Mouse (Mus musculus) left cerebral cortex, adult 2 months (tissue): ENCODE data around the gene Ccdc188. TPM values are rescaled to one million over a fixed set of nuclear protein-coding genes. Genes with fewer than 3 reads are reported as not detected.

Experiments used
- DNase-seq, 2 experiments: peaks; one replicate each; pipeline ENCODE4 v3.0.0; 2021 to 2022; ENCODE audit warnings: low spot score in 2 of 2, mixed read lengths in 1 of 2; ENCODE audit errors: extremely low spot score in 1 of 2
- H3K27ac ChIP-seq: fragments of 200-600 bp; 2 replicates; pipeline ENCODE4 v1.8.1; 2022
- H3K4me3 ChIP-seq: fragments of 200-600 bp; 2 replicates; pipeline ENCODE4 v1.8.1; 2022
- CTCF ChIP-seq: fragments of 200-600 bp; IDR thresholded peaks from 2 replicates; pipeline ENCODE4 v1.8.1; 2022; ENCODE audit warnings: antibody characterized with exemption, mild to moderate bottlenecking, moderate library complexity
- intact Hi-C: fragments of 180-260 bp; cut with DNase I; formaldehyde crosslinking; loops from one replicate; pipeline ENCODE4 v1.15.1; 2025
- total RNA-seq, 2 experiments: library from RNA; stranded (reverse); gene quantifications; 2 replicates each; pipeline ENCODE4 v1.2.3; 2021

Gene Ccdc188
- total RNA-seq, 2 experiments from 2014 or later = not detected

DNA sequence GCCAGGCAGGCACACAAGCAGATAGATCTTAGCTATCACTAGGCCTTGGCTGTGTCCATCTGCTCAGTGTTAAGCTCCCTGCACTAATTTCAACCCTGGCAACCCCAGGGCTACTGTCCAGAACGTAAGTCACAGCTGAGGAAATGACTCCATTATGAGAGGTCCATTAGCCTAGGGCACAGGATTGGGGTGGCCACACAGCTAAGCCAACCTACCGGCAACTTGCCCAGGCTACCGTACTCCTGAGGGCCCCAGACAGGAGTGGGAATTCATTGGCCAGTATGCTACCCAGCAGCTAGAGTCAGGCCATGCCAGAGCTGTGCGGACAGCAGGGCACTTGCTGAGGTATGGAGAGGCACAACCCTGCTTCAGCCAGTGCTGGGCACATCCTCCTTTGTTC lies 11.2 kb downstream of the Ccdc188 start:
- Histone ChIP-seq H3K4me3 (no peak overlapping the region; the same call in 1 of the 2 replicates), H3K27ac (peak overlapping the region; percentile 89)
- no peak for TF ChIP-seq CTCF
- intact Hi-C loops = no loop called here
- DNase-seq = peak in 1 of 2 experiments; percentile 15

DNA sequence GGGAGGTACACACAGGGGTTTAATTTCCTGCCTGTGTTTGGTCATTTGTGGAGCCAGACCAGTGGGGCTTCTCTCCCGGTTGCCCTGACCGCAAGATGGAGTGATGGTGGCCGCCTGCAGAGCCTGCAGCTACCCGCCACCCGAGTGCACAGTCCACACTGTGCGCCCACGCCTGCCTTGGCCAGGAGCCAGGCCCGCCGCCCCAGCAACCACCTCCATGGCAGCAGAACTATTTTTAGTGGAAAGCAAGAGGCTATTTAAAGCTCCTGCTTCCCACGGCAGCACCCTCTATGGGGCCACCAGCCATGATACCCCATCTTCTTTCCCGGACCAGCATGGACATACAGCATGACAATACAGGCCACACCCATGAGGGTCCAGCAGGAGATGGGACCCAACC lies 11.9 kb downstream of the Ccdc188 start:
- H3K27ac ChIP-seq = peak overlapping the region; percentile 89
- DNase-seq = peak; percentile 87 to 93
- intact Hi-C loops = loop anchor here (10.0 kb wide), 1 partner anchor 305 kb away; the partner anchor contains the start of gene Slc25a1
- peak overlapping the region; percentile 9 for H3K4me3 ChIP-seq
- TF ChIP-seq CTCF = no peak; the same call in 1 of the 2 replicates

DNA sequence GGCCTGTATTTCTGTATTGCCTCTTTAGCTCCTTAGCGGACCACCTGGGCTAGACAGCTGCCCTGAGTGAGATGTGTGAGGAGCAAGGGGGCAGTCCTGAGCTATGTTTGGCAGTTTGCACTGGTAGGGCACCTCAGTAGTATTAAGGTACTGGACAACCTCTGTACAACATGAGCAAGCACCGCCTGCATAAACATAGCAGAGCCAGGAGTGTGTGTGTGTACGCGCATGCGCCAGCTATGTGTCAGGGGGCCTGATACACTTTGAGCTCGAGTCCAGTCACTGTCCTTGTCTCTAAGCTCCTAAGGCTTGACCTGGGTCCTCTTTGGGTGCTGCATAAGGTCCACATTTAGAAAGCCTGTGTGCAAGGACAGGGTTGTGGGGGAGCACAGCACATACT lies 12.9 kb downstream of the Ccdc188 start:
- DNase-seq = no peak
- Histone ChIP-seq H3K27ac (peak overlapping the region; percentile 89), H3K4me3 (no peak overlapping the region; the same call in 1 of the 2 replicates)
- TF ChIP-seq CTCF = no peak
- intact Hi-C loops = loop anchor here (10.0 kb wide), 1 partner anchor 306 kb away; the partner anchor contains the start of gene Slc25a1

DNA sequence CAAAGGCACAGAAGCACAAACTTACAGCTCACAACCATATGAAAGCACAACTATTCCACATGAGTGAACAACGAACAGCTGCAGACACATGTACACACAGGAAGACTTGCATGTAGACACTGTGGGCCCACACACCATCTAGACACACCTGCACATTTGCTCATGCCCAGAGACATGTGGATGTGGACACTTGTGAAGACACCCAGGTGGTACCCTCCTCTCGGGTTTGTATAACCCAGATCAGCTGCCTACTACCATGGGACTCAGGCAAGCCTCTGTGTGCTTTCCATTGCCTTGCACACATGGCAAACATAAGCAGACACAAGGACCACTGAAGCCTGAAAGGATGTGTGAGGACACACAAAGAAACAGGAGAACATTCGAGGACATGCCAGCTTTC lies 13.4 kb downstream of the Ccdc188 start:
- Histone ChIP-seq H3K27ac (peak overlapping the region; percentile 89), H3K4me3 (no peak overlapping the region)
- intact Hi-C loops = loop anchor here (10.0 kb wide), 1 partner anchor 306 kb away; the partner anchor contains the start of gene Slc25a1
- DNase-seq = no peak
- TF ChIP-seq CTCF = no peak

GRCm38 (mm10) chr16:18231451-18231850 lies 13.8 kb downstream of the Ccdc188 start:
- TF ChIP-seq CTCF = no peak
- intact Hi-C loops = loop anchor here (10.0 kb wide), 1 partner anchor 307 kb away; the partner anchor contains the start of gene Slc25a1
- DNase-seq = no peak
- Histone ChIP-seq H3K4me3 (no peak overlapping the region), H3K27ac (peak overlapping the region; percentile 89)

GRCm38 (mm10) chr16:18233451-18233850 lies 15.8 kb downstream of the Ccdc188 start:
- TF ChIP-seq CTCF = no peak
- Histone ChIP-seq H3K27ac (peak overlapping the region; percentile 92), H3K4me3 (peak overlapping the region; percentile 70)
- no peak for DNase-seq
- intact Hi-C loops = loop anchor here (10.0 kb wide), 1 partner anchor 309 kb away; the partner anchor contains the start of gene Slc25a1

DNA sequence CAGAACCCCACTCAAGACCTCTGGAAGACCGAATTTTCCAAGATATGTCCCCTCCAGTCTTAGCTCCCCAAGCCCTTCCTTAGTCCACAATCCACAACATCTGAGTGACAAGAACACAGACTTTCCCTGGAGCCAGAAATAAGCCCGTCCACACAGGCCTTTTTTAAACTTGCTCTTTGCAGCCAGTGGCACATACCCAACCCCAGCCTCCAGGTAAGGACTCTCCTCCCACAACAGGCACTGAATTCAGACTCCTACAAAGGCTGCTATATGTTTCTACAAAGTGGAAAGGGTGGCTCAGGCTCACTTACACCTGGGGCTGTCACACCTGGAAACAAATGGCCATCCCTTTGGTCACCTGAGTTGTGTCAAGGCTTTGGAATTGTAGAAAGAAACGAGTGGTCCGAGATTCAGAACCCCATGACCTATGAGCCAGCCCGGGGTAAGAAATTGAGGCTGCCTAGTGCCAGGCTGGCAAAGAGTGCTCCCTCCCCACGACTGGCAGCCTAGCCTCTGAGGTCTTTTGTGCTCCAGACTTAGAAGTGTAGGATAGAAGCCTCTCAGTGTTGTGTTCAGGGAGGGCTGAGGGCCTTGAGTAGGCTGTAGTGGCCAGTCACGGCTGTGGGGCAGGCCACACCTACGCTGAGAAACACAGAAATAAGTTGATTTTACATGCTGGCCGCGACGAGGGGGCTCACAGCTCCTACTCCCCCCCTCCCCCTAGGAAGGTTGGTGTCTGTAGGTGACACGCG lies 16.4 kb downstream of the Ccdc188 start:
- Histone ChIP-seq H3K27ac (peak overlapping the region; percentile 92), H3K4me3 (peak overlapping the region; percentile 70)
- peak in 1 of 2 experiments; percentile 22 for DNase-seq
- TF ChIP-seq CTCF = no peak
- intact Hi-C loops = loop anchor here (10.0 kb wide), 1 partner anchor 309 kb away; the partner anchor contains the start of gene Slc25a1

GRCm38 (mm10) chr16:18234671-18235388 lies 17.2 kb downstream of the Ccdc188 start, which contains the start of gene Zdhhc8:
Zdhhc8 (minus strand) TSS chr16:18235136.
- DNase-seq = peak; percentile 84
- Histone ChIP-seq H3K4me3 (peak within 1 kb of the TSS; percentile 70), H3K27ac (peak within 1 kb of the TSS; percentile 95)
- intact Hi-C loops = loop anchor here (1.0 to 10.0 kb wide), 2 partner anchors 13 to 310 kb away; partner anchors contain the start of genes Ranbp1, Slc25a1 and Trmt2a
- no peak; the same call in 1 of the 2 replicates for TF ChIP-seq CTCF

DNA sequence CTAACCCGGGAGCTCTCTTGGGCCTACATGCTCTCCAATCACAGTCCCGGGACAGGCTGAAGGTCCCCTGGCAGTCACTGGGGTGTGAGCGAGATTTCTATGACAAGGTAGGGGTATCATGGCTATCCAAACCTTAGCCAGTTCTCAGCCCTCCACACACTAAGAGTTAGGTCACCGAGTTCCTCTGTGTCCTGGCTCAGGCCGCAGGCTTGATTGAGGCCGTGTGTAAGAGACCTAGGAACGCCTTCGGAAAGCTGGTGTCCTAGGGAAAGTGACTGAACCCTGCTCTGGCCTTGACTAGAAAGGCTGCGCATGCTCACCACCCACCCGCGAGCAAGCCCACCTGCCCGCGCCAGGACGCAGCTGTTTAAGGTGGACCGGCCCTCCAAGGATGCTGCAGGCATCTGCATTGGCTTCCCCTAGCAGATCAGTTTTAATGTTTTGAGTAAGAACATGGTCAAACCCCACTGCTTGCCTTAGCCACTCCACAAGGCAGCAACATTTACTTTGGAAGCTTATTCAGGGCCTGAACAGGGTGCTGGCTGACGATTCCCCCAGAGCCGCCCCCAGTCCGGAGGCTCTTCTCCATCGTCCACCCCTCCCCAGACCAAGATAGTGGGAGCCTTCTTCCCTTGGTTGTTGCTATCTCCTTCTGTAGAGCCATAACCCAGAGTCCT lies 17.8 kb downstream of the Ccdc188 start:
- DNase-seq = peak; percentile 71 to 73
- Histone ChIP-seq H3K27ac (peak overlapping the region; percentile 95), H3K4me3 (peak overlapping the region; percentile 70)
- intact Hi-C loops = loop anchor here (1.0 to 10.0 kb wide), 2 partner anchors 13 to 311 kb away; partner anchors contain the start of genes Ranbp1, Slc25a1 and Trmt2a
- TF ChIP-seq CTCF = no peak

- Histone ChIP-seq H3K4me3 (no peak overlapping the region), H3K27ac (peak overlapping the region; percentile 95)
- TF ChIP-seq CTCF = no peak
- intact Hi-C loops = loop anchor here (10.0 kb wide), 1 partner anchor 312 kb away; the partner anchor contains the start of gene Slc25a1
- no peak for DNase-seq
Measured at GRCm38 (mm10) chr16:18236676-18237501, 19.2 kb downstream of the Ccdc188 start.
